Mouse (Mus musculus): ENCODE results near the gene Gm3435. TPM values are rescaled to one million over a fixed set of nuclear protein-coding genes. Genes with fewer than 3 reads are reported as not detected.
A peak's percentile ranks its signal among the peaks of the same experiment; 100 is the strongest.
"Not testable (repeated sequence)": the region's sequence is repeated elsewhere in the genome, so short reads cannot be mapped to it uniquely, and the experiment has no call there.

Gm3435 gene
- 6.3 and 7.8 TPM in 2 replicates for polyA plus RNA-seq (2016; fragmentation: Nextera tagmentation; extraction: Ambion mirVana)

GRCm38 (mm10) chr17:15009706-15010413, at the start of gene Gm3435:
Gm3435 (plus strand) TSS chr17:15010176.
- H3K4me1 ChIP-seq; H3K9me3 ChIP-seq; H3K27me3 ChIP-seq (replicated peaks; ENCODE audit: low read depth, poor library complexity, severe bottlenecking); H3K27ac ChIP-seq (replicated peaks); H3K4me3 ChIP-seq; DNase-seq (ENCODE audit: low spot score); H3K36me3 ChIP-seq (replicated peaks): not testable (repeated sequence)
- WGBS, result no CpG with 5 or more reads among the region's 60 CpGs

DNA sequence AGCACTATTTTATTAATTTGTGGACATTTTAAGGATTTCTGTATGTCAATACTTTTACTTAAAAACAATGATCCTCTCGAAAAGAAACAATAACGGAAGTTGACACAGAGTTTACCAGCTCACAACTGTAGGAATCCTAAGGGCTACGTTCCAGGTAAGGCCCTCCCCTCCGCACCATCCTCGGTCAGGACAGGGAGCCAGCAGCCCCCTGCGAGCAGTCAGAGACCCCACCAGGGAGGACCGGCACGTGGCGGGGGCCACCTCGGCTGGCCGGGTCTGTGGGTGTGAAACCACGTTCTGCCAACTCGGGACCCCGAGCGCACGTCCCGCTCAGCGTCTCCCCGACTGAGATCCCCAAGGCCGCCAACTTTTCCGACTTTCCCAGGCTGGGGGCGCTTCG, 49.5 kb upstream of the Gm3435 start:
- Histone ChIP-seq H3K4me3 (peak overlapping the region; percentile 79), H3K27me3 (replicated peaks; ENCODE audit: low read depth, poor library complexity, severe bottlenecking) (no peaks in the 10 kb centered on the region), H3K9me3 (no peaks in the 10 kb centered on the region), H3K36me3 (replicated peaks) (peaks cover 9% of the 10 kb centered on the region), H3K4me1 (peaks cover 12% of the 10 kb centered on the region), H3K27ac (replicated peaks) (peak overlapping the region; percentile 87)
- peak; percentile 50 for DNase-seq (ENCODE audit: low spot score)
- under 1% methylated on average over 22 of the region's 23 CpGs for WGBS

DNA sequence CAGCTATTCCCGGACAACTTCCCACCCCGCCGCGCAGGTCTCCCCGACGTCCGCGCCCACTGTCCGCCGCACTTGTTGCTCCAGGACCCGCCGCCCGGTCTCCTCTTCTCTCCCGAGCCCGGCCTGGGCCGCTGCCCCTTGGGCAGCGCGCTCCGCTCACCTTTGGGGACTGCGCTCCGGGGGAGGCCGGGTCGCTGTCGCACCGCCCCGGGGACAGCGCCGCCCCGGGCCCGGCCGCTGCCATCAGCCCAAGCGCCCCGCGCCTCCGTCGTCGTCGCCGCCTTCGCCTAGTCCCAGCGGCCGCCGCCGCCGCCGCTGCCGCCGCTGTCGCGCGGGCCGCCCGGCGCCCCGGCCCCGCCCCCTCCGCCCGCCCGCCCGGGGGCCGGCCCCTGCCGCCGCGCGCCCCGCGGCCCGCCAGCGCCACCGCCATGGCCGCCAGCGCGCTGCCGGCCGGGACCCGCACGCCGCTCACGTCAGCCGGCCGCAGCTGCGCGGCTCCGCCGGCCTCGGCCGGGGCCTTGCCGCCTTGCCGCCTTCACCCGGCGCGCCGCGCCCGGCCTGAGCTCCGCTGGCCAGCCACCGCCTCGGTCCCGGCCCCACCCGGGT, 48.9 kb upstream of the Gm3435 start, which contains the start of gene Phf10:
Gene Phf10 (minus strand): TSS at position 323 of the 606 bp plus-strand sequence.
- 7% methylated on average over 61 of the region's 100 CpGs for WGBS
- H3K27me3 ChIP-seq (replicated peaks; ENCODE audit: low read depth, poor library complexity, severe bottlenecking); H3K9me3 ChIP-seq; H3K36me3 ChIP-seq (replicated peaks): not testable (repeated sequence)
- H3K4me1 ChIP-seq, result peaks cover 12% of the 10 kb centered on the region
- peak within 1 kb of the TSS; percentile 87 for H3K27ac ChIP-seq (replicated peaks)
- H3K4me3 ChIP-seq, result peak within 1 kb of the TSS; percentile 79
- DNase-seq (ENCODE audit: low spot score), result peak; percentile 59

GRCm38 (mm10) chr17:14961557-14962154, 48.3 kb upstream of the Gm3435 start:
- WGBS, result no CpG with 5 or more reads among the region's 44 CpGs
- not testable (repeated sequence) for H3K27me3 ChIP-seq (replicated peaks; ENCODE audit: low read depth, poor library complexity, severe bottlenecking); H3K36me3 ChIP-seq (replicated peaks); H3K9me3 ChIP-seq; H3K27ac ChIP-seq (replicated peaks); H3K4me3 ChIP-seq; DNase-seq (ENCODE audit: low spot score)
- peaks cover 12% of the 10 kb centered on the region for H3K4me1 ChIP-seq

GRCm38 (mm10) chr17:14968373-14968913, 41.5 kb upstream of the Gm3435 start:
- H3K4me3 ChIP-seq; H3K9me3 ChIP-seq; H3K36me3 ChIP-seq (replicated peaks); H3K27ac ChIP-seq (replicated peaks); DNase-seq (ENCODE audit: low spot score); H3K27me3 ChIP-seq (replicated peaks; ENCODE audit: low read depth, poor library complexity, severe bottlenecking); H3K4me1 ChIP-seq: not testable (repeated sequence)
- WGBS, result no CpG with 5 or more reads among the region's 6 CpGs

DNA sequence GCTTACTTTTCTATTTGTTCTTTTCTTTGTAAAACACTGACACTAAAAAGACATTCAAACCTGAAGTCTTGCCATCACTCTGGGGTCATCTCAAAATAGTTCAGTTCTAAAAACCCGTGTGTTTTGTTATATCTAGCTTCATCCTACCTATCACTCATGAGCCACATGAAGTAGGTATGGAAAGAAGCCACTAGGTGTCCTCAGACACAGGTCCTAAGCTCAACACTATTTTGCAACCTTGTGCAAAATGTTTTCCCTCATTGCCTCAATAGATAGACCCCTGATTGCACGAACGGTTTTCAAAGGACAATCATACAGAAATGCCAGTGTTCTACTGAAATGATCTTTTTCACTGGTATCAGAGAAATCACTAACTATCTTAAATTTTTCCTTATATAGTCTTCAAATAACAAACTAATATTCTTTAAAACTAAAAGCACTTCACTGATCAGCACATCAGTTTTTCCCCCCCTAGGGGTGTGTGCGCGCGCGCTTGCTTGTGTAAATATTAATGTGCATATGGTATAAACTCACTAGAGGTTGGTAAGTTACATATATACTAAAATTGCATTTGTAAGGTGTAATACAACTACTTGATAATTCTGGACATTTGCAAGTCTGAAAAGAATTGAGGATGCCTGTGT, 32.1 kb upstream of the Gm3435 start:
- WGBS, result 4% methylated on average over 4 of the region's 7 CpGs
- not testable (repeated sequence) for H3K36me3 ChIP-seq (replicated peaks); H3K4me1 ChIP-seq; DNase-seq (ENCODE audit: low spot score); H3K9me3 ChIP-seq; H3K27me3 ChIP-seq (replicated peaks; ENCODE audit: low read depth, poor library complexity, severe bottlenecking); H3K27ac ChIP-seq (replicated peaks)
- H3K4me3 ChIP-seq, result 0 out of 2 replicates have a peak overlapping the region, but pooled peaks have one; percentile 37

DNA sequence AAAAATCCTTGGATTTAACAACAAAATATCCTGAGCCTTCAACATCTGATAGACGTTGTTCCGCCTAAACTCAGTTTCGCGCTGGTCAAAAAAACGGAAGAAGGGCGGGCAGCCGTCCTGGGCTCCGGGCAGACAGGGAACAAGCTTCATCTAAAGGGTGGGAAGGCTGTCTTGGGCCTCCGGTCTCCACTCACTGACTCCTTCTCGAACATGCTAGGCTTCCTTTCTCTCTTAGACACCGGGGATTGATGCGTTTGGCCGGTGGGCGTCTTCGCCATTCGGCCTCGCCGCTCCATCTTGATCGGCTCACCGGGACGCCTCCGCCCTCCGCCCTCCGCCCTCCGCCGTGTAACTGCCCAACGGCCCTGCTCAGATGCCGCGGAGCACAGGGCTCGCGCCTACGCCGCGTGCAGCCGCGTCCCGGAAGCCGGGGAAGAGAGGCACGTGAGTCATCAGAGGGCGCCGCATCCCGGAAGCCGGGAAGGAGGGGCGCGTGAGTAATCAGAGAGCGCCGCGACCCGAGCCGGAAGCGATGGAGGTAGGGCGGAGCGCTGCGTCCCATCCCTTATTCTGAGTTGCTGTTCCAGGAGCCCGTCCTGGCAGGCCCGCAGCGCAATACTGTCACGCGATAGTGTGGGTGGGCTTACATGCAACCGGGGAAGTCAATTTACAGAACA, 31.5 kb upstream of the Gm3435 start, which contains the start of the genes 9030025P20Rik and Gm3417:
Gene 9030025P20Rik (plus strand): TSS at position 107 of the 677 bp plus-strand sequence.
Gene Gm3417 (minus strand): TSS at position 429 of the 677 bp plus-strand sequence.
- not testable (repeated sequence) for H3K27me3 ChIP-seq (replicated peaks; ENCODE audit: low read depth, poor library complexity, severe bottlenecking); H3K27ac ChIP-seq (replicated peaks); H3K4me1 ChIP-seq; H3K9me3 ChIP-seq; DNase-seq (ENCODE audit: low spot score); H3K36me3 ChIP-seq (replicated peaks)
- no CpG with 5 or more reads among the region's 60 CpGs for WGBS
- H3K4me3 ChIP-seq, result 0 out of 2 replicates have a peak within 1 kb of the TSS, but pooled peaks have one; percentile 37

DNA sequence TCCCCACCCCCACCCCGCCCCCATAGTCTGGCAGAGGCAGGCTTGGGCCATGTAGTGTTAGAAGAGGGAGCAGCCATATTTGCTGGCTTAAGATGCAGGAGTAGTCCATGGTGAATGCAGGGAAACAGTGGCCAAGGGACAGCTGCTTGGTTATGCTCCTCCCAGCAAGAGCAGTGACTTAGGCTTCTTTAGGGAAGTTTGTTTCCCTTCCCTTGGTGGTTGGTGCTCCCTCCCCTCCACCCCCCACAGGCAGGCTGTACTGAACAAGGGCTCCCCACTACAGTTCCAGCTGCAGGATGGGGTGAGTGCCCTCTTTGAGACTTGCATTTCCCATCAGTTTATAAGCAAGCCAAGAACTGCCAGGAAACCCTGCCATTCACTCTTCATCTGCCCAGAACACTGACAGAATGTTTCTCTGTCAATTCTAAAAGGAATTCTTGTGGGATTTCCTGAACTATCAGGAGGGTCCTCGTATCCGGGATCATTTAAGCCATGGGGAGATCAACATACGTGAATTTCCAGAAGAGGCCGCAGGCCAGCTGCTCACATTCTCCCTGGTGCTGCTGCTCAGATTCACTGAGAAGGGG, 19.8 kb upstream of the Gm3435 start:
- not testable (repeated sequence) for H3K4me3 ChIP-seq; DNase-seq (ENCODE audit: low spot score); H3K36me3 ChIP-seq (replicated peaks); H3K9me3 ChIP-seq; H3K4me1 ChIP-seq; H3K27ac ChIP-seq (replicated peaks); H3K27me3 ChIP-seq (replicated peaks; ENCODE audit: low read depth, poor library complexity, severe bottlenecking)
- WGBS, result 77% methylated on average over 4 of the region's 5 CpGs

GRCm38 (mm10) chr17:14992522-14993138, 17.3 kb upstream of the Gm3435 start:
- not testable (repeated sequence) for H3K4me3 ChIP-seq; H3K36me3 ChIP-seq (replicated peaks); DNase-seq (ENCODE audit: low spot score); H3K9me3 ChIP-seq; H3K4me1 ChIP-seq; H3K27ac ChIP-seq (replicated peaks); H3K27me3 ChIP-seq (replicated peaks; ENCODE audit: low read depth, poor library complexity, severe bottlenecking)
- no CpG with 5 or more reads among the region's 98 CpGs for WGBS

DNA sequence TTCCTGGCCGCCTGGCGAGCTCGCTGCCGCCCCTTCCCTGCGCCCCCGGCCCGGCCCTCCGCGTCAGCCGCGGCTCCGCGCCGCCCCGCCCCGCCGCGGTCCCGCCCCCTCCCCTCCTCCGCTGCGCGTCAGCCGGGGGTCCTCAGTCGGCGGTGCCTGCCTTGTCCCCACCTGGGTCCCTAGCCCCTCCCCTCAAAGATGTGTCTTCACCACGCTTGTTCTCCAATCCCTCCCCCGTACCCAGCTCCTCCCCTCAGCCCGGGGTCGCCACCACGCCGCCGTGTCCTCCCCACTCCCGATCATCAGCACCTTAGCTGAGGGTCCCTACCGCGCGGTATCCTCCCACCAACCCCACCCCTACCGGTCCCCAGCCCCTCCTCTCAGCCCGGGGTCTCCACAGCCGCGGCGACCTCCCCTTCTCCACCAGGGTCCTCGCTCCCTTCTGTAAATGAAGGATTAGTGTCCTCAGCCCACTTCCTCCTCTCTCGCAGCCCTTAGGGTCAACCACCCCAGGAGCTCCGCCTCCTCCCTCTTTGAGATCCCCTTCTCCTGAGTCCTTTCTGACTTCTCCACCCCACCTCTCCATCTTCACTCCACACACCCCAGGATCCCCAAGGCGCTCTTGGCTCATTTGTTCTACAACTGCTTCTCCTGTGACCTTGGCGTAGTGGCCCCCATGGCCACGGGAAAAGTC, 16.7 kb upstream of the Gm3435 start:
- not testable (repeated sequence) for H3K36me3 ChIP-seq (replicated peaks); H3K27ac ChIP-seq (replicated peaks); H3K9me3 ChIP-seq; H3K27me3 ChIP-seq (replicated peaks; ENCODE audit: low read depth, poor library complexity, severe bottlenecking); H3K4me3 ChIP-seq; H3K4me1 ChIP-seq; DNase-seq (ENCODE audit: low spot score)
- no CpG with 5 or more reads among the region's 47 CpGs for WGBS

- H3K27ac ChIP-seq (replicated peaks); H3K27me3 ChIP-seq (replicated peaks; ENCODE audit: low read depth, poor library complexity, severe bottlenecking); H3K9me3 ChIP-seq; DNase-seq (ENCODE audit: low spot score); H3K4me3 ChIP-seq; H3K4me1 ChIP-seq; H3K36me3 ChIP-seq (replicated peaks): not testable (repeated sequence)
- WGBS, result no CpG with 5 or more reads among the region's 5 CpGs
Observed at GRCm38 (mm10) chr17:14994140-14994539, 15.8 kb upstream of the Gm3435 start.

Data from embryonic facial prominence, embryonic 10.5 days (tissue).